Mouse (Mus musculus): ENCODE results near the gene Telo2. TPM values are rescaled to one million over a fixed set of nuclear protein-coding genes. Genes with fewer than 3 reads are reported as not detected.

The Telo2 gene
- total RNA-seq (2015; ENCODE audit: low replicate concordance) = 3.2 and 5.0 TPM in 2 replicates
- 10.5 and 42.6 TPM in 2 replicates for total RNA-seq (2017; ENCODE audit: low replicate concordance)

DNA sequence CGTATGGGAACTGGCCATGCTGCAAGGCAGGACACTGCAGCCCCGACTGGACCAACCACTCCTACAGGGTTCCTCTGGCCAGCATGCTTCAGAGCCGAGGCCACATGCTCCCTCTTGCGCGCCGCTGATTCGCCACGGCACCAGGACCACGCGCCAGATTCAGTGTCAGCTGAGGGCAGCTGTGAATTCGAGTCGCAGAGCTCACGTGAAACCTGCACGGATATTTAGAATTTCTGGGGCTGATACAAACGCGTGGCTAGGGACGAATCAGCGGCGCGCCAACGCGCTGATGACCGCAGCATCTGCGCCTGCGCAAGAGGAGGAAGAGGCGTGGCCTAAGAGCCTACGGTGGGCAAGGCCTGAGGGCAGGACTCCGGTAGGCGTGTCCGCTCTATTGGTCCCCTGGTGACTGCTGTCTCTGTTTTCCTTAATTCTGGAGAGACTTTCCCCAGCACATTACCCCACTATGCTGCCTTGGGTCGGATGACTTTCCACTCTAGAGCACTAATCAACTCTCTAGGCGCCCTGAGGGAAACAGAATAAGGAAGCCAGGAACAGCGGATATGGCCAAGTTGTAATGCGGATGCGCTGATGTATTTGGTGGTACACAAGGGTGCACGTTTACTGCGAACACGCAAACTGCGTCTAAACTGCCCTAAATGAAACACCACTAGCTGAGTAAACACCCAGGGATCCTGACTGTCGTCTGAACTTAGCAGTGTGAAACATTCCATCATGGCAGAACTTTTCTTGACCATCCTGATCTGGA is at the start of gene Telo2:
TSS of gene Telo2 (minus strand) at position 304 of the 769 bp plus-strand sequence.
- peak; percentile 93 for ATAC-seq (replicated peaks; ENCODE audit: low FRiP score, poor library complexity, severe bottlenecking)

DNA sequence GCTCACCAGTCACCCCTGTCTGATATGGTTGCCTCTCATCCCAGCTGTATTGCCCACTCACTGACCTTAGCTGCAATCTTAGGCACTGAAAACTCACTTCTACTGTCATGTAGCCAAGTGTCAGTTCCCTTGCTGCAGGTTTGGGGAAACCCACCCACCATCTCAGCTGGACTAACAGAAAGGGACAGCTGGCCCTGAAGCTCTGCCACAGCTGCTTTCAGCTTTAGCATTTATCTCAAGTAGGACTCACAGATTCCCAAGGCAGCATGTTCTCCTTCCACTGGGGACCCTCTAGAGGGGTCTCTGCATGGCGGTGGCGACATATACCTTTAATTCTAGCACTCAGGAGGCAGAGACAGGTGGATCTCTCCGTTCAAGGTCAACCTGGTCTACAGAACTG is 49.0 kb upstream of the Telo2 start:
- no peak for ATAC-seq (replicated peaks; ENCODE audit: low FRiP score, poor library complexity, severe bottlenecking)

DNA sequence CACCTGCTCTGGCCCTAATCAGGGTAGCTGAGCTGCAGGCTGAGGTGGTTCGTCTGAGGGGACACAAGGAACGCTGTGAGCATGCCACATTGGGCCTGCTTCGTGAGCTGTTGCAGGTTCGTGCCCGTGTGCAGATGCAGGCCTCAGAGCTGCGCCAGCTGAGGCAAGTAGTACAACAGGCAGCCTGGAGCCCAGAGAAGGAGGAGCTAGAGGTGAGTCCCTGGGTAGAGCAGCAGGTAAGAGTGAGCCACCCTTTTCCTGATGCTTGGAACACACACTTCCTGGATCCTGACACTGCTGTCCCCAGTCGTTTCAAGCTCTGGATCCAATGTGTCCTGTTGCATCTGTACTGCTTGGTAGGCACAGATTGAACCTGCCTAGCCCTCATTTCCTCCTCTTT is 47.6 kb upstream of the Telo2 start:
- no peak for ATAC-seq (replicated peaks; ENCODE audit: low FRiP score, poor library complexity, severe bottlenecking)

DNA sequence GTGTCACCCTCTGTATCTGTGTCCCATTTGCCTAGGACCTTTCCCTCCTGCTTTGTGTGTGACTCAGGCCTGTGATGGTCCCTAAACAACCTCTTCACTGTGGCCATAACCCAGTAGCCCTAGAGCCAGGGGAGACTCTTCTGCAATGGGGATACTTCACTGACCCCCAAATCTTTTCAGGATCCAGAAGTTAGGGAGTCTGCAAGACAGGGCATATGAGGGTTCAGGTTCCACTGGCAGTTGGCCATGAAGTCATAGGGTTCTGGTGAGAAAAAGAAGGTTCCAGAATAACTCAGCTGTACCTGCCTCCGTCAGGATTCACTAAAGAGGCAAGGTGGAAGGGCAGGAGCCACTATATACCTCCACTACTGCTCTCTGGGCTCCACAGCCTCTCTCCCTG is 46.4 kb upstream of the Telo2 start, which contains the start of gene Ccdc154:
TSS of gene Ccdc154 (plus strand) at position 301 of the 400 bp plus-strand sequence.
- no peak for ATAC-seq (replicated peaks; ENCODE audit: low FRiP score, poor library complexity, severe bottlenecking)

DNA sequence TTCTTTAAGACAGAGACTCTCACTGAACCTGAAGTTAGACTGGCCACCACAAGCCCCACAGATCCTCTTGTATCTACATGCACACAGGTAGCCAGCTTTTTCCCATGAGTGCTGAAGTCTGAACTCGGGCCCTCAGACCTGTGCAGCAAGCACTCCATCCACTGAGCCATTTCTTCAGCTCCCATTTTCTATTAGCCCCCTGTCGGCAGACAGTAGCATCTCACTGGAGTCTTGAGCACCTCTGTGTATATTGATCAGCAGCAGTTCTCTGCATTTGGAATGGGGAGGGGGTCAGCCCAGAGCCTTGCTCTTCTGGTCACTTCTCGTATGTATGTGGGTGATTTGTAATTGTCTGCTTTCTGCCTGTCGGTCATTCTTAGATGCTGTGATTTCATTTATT is 24.2 kb upstream of the Telo2 start:
- peak; percentile 51; the same call in 1 of the 2 replicates for ATAC-seq (replicated peaks; ENCODE audit: low FRiP score, poor library complexity, severe bottlenecking)

DNA sequence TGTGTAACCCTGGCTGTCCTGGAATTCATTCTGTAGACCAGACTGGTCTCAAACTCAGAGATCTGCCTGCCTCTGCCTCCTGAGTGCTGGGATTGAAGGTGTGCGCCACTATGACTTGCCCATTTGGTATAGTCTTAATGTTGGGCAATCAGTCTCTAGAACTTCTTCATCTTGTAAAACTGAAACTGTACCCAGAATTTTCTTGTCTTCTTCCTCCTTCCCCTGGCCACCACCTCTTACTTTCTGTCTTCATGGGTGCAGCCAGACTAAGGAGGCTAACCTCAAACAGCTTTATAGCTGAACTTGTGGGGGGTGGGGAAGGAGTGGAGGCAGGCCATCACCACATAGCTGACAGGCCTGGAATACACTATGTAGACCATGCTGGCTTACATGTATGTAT is 23.0 kb upstream of the Telo2 start:
- ATAC-seq (replicated peaks; ENCODE audit: low FRiP score, poor library complexity, severe bottlenecking) = no peak

DNA sequence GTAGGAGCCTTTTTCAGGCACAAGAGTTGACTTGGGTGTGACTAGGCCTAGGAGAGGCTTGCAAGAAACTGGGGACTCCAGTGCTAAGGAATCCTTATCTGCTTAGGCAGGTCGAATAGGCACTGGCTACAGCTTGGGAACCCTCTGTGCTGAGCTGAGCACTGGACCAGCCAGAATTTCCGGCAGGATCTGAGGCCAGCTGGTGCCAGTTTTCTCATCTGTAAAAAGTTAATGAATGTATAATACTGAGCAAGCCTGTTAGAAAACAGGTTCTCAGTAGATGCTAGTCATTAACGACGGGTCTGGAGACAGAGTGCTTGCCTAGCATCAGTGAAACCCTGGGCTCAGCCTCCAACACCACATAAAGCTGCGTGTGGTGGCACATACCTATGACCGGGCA is 19.9 kb upstream of the Telo2 start:
- ATAC-seq (replicated peaks; ENCODE audit: low FRiP score, poor library complexity, severe bottlenecking) = no peak

DNA sequence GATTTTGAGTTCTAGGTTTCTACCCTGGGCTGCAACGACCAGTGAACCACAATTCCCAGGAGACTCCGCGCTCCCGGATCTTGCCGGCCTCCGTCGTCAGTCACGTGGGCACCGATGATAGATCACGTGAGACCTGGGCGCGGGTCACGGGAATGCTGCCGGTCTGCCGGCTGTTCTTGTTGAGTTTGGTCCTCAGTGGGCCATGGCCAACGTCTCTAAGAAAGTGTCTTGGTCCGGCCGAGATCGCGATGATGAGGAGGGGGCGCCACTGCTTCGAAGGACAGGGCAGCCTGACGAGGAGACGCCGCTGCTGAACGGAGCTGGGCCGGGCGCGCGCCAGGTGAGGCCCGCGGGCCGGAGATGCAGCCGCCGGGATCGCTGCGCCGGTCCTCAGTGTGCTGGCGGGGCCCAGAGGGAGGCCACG is 17.5 kb upstream of the Telo2 start, which contains the start of gene Clcn7:
TSS of gene Clcn7 (plus strand) at position 117 of the 424 bp plus-strand sequence.
- peak; percentile 97 for ATAC-seq (replicated peaks; ENCODE audit: low FRiP score, poor library complexity, severe bottlenecking)

DNA sequence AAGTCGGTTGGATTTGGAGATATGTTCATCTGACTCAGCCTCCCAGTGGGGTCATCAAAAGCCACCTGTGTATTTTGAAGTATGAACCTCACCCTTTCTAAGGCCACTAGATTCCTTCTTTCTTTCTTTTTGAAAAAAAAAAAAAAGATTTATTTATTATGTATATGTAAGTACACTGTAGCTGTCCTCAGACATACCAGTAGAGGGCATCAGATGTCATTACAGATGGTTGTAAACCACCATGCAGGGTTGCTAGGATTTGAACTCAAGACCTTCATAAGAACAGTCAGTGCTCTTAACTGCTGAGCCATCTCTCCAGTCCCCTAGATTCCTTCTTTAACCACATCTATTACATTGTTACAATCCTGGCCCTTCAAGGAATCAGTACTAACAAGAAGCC is 14.3 kb upstream of the Telo2 start:
- ATAC-seq (replicated peaks; ENCODE audit: low FRiP score, poor library complexity, severe bottlenecking) = no peak

DNA sequence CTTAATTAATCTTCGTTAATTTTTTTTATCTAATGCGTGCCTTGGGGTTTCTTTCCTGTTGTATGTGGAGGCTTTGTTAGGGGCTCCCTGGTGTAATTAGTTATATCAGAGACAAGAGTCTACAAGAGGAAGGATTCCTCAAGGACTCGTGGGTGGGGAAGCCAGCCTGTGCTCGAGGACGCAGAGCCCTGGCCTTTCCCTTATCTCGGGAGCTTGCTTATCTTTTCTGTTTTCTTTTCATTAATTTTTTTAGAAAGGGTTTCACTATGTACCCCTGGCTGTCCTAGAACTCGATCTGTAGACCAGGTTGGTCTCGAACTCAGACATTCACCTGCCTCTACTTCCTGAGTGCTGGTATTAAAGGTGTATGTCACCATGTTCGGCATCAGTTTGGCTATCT is 11.9 kb upstream of the Telo2 start:
- ATAC-seq (replicated peaks; ENCODE audit: low FRiP score, poor library complexity, severe bottlenecking) = peak; percentile 57

DNA sequence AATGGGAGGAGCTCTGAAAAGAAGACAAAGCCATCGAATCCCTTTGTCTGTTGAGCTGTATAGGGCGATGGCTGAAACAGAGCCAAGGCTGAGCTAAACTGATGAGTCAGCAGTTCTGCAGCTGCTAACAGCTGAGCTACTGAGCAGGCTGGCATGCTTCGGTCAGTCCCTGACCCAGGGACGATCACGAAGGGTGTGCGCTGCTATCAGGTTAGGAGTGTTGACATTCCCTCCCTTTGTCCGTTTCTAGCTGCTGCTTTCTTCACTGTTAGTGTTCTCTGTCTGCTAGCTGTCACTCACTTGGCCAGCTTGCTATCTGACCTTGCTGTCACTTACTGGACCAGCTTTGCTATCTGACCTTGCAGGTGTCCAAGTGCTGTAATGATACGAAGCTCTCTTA is 11.3 kb upstream of the Telo2 start:
- ATAC-seq (replicated peaks; ENCODE audit: low FRiP score, poor library complexity, severe bottlenecking) = peak; percentile 90

DNA sequence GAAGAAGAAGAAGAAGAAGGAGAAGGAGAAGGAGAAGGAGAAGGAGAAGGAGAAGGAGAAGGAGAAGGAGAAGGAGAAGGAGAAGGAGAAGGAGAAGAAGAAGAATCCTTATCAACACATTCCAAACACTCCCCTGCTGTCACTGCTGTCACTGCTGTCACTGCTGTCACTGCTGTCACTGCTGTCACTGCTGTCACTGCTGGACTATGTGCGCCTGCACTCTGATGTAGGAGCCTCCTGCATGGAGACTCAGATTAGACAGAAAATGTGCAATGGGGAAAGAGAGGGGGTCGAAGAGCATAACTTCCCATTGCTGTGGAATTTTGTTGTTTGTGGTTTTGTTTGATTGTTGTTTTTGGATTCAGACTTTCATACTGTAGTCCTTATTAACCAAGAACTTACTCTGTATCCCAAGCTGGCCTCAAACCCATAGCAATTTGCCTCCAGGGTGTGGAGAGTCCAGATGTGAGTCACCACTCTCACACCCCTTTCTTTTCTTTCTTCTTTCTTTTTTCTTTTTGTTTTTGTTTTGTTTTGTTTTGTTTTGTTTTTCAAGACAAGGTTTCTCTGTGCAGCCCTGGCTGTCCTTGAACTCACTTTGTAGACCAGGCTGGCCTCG is 9.8 kb upstream of the Telo2 start:
- ATAC-seq (replicated peaks; ENCODE audit: low FRiP score, poor library complexity, severe bottlenecking) = 0 out of 2 replicates have a peak, but pooled peaks have one; percentile 23

DNA sequence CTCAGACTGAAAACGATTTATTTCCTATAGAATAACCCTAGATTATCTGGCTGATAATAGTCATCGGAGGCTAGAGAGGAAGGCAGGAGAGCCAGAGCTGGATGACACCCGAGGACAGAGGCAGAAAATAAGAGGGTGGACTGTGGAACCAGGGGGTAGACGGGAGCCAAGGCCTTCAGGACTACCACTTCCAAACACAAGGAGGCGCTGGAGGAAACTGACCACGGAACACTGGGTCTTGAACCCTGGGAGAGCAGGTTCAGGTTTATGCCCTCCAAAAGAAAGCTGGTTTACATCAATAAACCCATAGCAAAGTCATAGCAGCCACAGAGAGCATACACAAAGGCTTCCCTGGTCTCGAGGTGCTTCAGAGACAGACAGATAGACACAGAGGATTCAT is 8.2 kb upstream of the Telo2 start:
- no peak for ATAC-seq (replicated peaks; ENCODE audit: low FRiP score, poor library complexity, severe bottlenecking)

DNA sequence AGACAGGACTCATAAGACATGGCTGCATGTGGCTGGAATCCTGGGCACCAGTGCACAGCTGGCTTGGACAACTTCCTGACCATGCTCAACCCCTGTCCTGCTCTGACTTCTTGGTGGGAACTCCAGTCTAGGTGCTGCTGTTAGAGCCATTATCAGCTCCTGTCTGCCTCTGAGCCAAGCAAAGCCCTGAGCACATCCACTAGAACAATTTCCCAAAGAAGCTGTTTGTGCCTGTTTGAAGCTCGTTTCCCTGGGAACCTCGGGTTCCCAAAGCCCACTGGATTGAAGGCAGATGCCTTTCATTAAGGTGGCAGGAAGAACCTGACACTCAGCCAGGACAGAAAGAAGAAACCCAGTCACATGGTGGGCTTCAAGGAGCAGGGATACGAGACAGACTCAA is 4.6 kb upstream of the Telo2 start, which contains the start of gene Ptx4:
TSS of gene Ptx4 (plus strand) at position 355 of the 400 bp plus-strand sequence.
- ATAC-seq (replicated peaks; ENCODE audit: low FRiP score, poor library complexity, severe bottlenecking) = no peak

DNA sequence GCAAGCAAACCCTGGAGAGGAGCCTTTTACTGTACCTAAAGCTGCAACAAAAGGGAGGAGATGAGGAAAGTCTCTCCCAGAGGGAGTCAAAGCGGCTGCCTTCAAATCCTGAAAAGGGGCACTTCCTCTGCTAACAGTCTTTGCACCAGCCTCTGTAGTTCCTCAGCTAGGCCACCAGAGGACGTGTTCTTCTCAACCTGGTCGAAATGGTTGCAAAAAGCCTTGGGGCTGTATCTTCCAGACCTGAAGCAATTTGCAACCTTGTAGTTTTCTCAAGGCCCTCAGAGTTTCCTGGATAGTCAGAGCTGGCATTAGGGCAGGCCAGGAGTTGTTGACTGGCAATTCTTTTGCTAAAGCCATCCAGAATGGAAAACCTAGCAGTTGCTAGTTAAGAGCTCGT is 1.5 kb upstream of the Telo2 start:
- no peak for ATAC-seq (replicated peaks; ENCODE audit: low FRiP score, poor library complexity, severe bottlenecking)

DNA sequence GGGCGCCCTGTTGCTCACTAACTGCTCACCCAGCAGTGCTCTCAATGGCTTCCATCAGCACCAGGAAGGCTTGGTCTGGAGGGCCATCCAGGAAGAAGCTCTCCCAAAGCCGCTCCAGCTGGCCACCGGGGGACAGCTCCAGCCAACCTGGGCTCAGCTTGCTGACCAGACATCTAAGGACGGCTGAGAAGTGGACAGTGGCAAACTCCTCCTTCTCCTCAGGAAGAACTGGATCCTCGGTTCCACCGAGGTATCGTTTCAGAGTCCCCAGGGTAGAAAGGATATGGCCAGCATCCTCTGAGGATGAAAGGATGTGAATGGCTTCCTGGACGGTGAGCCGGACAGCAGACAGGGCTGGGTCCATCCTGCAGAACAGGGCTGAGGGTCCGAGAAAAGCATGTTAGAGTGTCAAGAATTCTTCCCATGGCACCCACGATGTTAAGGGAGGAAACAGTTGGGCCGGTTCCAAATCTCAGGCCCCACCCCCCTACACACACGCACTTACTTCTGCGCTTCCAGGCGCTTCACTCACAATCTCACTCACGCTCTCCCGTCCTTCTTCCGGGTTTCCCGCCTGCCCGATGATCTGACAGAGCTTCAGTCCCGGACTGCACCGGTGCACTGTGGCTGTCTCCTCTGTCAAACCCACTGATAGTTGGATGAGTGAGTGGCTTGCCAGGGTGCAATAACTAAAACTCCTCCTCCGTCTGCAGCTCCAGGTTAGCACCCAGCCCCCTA is 690 bp downstream of the Telo2 start:
- ATAC-seq (replicated peaks; ENCODE audit: low FRiP score, poor library complexity, severe bottlenecking) = peak; percentile 75

DNA sequence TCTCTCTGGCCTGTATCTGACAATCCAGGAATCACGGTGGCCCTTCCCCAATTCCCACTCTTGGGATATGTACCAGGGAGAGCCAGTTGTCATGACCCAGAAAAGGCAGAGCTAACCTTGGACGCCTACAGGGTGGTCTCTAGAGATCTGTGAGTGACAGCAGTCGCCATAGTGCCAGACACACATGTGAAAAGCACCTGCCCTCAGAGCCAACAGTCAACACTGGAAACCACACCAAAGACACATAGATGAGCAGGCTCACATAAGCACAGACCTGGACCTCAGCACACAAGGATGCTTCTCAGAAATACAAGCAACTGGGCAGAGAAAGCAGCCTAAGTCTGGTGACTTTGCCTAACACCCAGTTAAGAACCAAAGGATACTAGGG is 3.4 kb downstream of the Telo2 start:
- no peak for ATAC-seq (replicated peaks; ENCODE audit: low FRiP score, poor library complexity, severe bottlenecking)

DNA sequence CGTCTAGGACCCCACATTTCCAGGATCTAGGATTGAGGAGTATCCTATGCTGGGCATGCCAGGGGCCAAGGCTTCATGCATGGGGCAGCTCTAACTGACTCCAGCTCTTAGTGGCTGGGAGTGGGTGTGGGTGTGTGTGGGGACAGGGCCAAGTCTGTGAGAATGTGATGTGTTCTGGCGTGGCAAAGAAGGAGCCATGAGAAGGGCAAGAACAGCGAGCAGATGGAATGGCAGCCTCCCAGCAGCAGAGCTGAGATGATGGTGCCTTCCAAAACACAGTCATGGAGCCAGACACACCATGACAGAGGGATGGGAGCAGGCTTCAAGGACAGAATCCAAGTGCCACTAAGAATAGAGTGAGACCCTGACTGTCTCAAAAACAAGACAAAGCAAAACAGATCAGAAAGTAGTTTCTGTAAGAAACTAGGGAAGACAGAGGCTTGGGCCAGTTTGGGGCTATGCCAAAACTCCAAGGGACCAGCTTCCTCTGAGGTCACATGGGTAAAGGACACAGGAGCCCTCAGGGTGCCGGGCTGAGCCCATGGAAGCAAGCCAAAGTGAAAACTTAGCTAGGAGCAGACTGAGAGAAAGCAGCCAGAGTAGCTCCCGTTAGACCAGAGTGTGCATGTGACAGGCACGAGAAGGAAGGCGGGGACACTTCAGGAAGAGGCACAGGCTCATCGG is 3.9 kb downstream of the Telo2 start:
- ATAC-seq (replicated peaks; ENCODE audit: low FRiP score, poor library complexity, severe bottlenecking) = no peak

DNA sequence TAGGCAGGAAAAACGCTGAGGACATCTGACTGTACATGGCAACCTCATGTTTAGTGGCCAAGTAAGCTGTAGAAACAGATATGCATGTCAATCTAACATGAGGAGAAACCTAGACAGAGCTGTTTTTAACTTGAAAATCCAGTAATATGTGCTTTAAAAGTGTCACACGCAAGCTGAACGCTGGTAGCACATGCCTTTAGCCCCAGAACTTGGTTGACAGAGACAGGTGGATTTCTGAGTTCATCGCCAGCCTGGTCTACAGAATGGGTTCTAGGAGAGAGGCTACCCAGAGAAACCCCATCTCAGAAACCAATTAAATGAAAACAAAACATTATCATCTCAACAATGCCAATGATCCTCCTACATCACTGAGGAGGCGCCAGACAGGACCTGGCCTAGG is 4.5 kb downstream of the Telo2 start:
- no peak for ATAC-seq (replicated peaks; ENCODE audit: low FRiP score, poor library complexity, severe bottlenecking)

DNA sequence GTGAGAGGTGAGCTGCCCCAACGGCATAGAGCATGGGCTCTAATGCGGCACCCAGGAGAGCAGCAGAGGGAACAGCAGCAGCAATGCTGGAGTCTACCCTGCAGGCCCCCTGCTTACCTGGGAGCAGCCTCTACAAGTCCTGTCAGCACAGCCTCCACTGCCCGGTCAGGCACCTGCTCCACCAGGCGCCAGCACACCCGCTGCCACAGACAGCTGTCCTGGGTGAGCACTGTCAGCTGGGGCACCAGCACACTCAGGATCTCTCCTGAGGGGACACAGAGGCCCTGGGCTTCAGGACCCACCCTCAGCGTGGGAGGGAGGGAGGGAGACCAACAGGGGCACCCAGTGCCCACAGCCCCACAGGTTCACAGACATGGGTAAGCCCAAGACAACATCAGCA is 5.2 kb downstream of the Telo2 start:
- no peak for ATAC-seq (replicated peaks; ENCODE audit: low FRiP score, poor library complexity, severe bottlenecking)

All from erythroid progenitor cell, adult 5-6 weeks (primary cell).